Mouse (Mus musculus) midbrain, embryonic 14.5 days (tissue): ENCODE results near the gene Olfr73. TPM values are rescaled to one million over a fixed set of nuclear protein-coding genes. Genes with fewer than 3 reads are reported as not detected.
"Not testable (repeated sequence)": the region's sequence is repeated elsewhere in the genome, so short reads cannot be mapped to it uniquely, and the experiment has no call there.

ENCODE experiments used
- ATAC-seq: fragments of 200-750 bp; cut with Nextera tagmentation; 2 replicates; pipeline ENCODE4 v1.8.0; 2017; ENCODE audit warnings: moderate number of reproducible peaks, moderate library complexity; ENCODE audit not compliant: low FRiP score, low TSS enrichment
- DNase-seq: peaks from one replicate; pipeline ENCODE4 v3.0.0-alpha.2; 2015
- H3K27ac ChIP-seq: fragments of 300-500 bp; sonication (generic); replicated peaks from 2 replicates; pipeline ENCODE4 v1.5.1; 2014; ENCODE audit warnings: mild to moderate bottlenecking, low read depth, low read length, moderate library complexity
- H3K27me3 ChIP-seq: fragments of 300-500 bp; sonication (generic); 2 replicates; pipeline ENCODE4 v1.6.1; 2014; ENCODE audit warnings: low read length, control low read depth, mixed read lengths; ENCODE audit not compliant: control insufficient read depth, insufficient read depth
- H3K36me3 ChIP-seq: fragments of 300-500 bp; sonication (generic); 2 replicates; pipeline ENCODE4 v1.6.1; 2014; ENCODE audit warnings: low read length, control low read depth; ENCODE audit not compliant: control insufficient read depth, insufficient read depth
- H3K4me1 ChIP-seq: fragments of 300-500 bp; sonication (generic); 2 replicates; pipeline ENCODE4 v1.6.1; 2014; ENCODE audit warnings: mild to moderate bottlenecking, antibody characterized with exemption, low read length, control low read depth; ENCODE audit not compliant: control insufficient read depth, insufficient read depth
- H3K4me2 ChIP-seq: fragments of 300-500 bp; sonication (generic); 2 replicates; pipeline ENCODE4 v1.6.1; 2014; ENCODE audit warnings: mild to moderate bottlenecking, low read length, moderate library complexity
- H3K4me3 ChIP-seq: fragments of 300-500 bp; sonication (generic); replicated peaks from 2 replicates; pipeline ENCODE4 v1.5.1; 2014; ENCODE audit warnings: low read depth, low read length
- H3K9ac ChIP-seq: fragments of 300-500 bp; sonication (generic); replicated peaks from 2 replicates; pipeline ENCODE4 v1.6.1; 2014; ENCODE audit warnings: mild to moderate bottlenecking, low read length, moderate library complexity
- H3K9me3 ChIP-seq: fragments of 300-500 bp; sonication (generic); 2 replicates; pipeline ENCODE4 v1.6.1; 2016; ENCODE audit warnings: low read length, control low read depth, mixed read lengths; ENCODE audit not compliant: control insufficient read depth
- WGBS: fragments of 180-500 bp; shearing (Covaris S2); extraction: QIAGEN DNeasy Blood & Tissue Kit; methylation state at CpG from one replicate; pipeline ENCODE4 v1.1.7; 2014; 5-methylcytosine and 5-hydroxymethylcytosine counted together
- polyA plus RNA-seq: library from polyadenylated mRNA; unstranded; fragments of >200 nt; fragmentation: Nextera tagmentation; extraction: Ambion mirVana; gene quantifications from 2 replicates; pipeline ENCODE4 v1.2.1, GENCODE M21; 2014

Olfr73 gene
- not detected in 2 replicates for polyA plus RNA-seq

DNA sequence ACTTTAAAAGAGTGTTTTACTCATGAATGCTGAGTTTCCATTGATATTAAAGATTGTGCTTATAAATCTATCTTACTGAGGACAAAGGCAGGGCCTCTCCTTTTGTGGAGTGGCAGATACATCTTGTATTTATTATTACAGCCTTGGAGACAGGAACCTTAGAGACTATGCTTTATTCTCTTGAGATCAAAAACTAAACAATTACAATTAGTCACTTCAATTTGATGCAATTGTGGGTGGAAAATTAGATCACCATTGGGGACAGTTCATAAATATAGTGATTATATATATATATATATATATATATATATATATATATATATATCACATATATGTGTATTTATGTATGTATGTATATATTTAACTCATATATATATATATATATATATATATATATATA, at the start of gene Olfr73:
Gene Olfr73 (minus strand): TSS at position 101 of the 400 bp plus-strand sequence.
- H3K27ac ChIP-seq: no peak within 1 kb of the TSS
- no peak for ATAC-seq
- DNase-seq: no peak
- H3K4me3 ChIP-seq: no peak within 1 kb of the TSS
- no peaks in the 10 kb centered on the region for H3K9me3 ChIP-seq
- H3K27me3 ChIP-seq: no peaks in the 10 kb centered on the region
- H3K36me3 ChIP-seq: no peaks in the 10 kb centered on the region
- no peak within 1 kb of the TSS for H3K9ac ChIP-seq
- H3K4me2 ChIP-seq: no peak within 1 kb of the TSS
- H3K4me1 ChIP-seq: no peaks in the 10 kb centered on the region

DNA sequence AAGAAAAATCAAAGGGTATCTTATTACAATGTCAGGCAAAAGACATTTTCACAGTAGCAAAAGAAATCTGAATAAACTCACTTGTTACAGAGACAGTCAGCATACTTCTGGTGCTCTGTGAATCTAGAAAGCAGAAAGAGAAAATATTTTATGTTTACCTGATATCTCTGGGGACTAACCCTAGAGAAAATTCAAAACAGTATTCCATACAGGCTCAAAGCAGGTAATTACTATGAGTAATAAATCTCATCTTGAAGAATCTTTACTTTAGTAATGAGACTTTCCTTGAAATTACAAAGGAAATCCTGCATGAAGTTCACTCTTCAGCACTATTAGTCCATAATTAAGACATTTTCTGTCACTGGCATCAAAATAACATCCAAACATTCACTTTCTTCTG, 34.2 kb upstream of the Olfr73 start, which contains the start of gene Olfr1163:
Gene Olfr1163 (minus strand): TSS at position 101 of the 400 bp plus-strand sequence.
- no peak for ATAC-seq
- Histone ChIP-seq H3K27me3 (no peaks in the 10 kb centered on the region), H3K9ac (no peak within 1 kb of the TSS), H3K27ac (no peak within 1 kb of the TSS), H3K9me3 (no peaks in the 10 kb centered on the region), H3K4me3 (no peak within 1 kb of the TSS), H3K4me1 (no peaks in the 10 kb centered on the region), H3K36me3 (no peaks in the 10 kb centered on the region), H3K4me2 (no peak within 1 kb of the TSS)
- no peak for DNase-seq

GRCm38 (mm10) chr2:88063587-88063986, 26.1 kb upstream of the Olfr73 start:
- Histone ChIP-seq H3K4me2 (no peak overlapping the region), H3K27ac (no peak overlapping the region), H3K9me3 (no peaks in the 10 kb centered on the region), H3K4me3 (no peak overlapping the region), H3K9ac (no peak overlapping the region), H3K27me3 (no peaks in the 10 kb centered on the region), H3K36me3 (no peaks in the 10 kb centered on the region), H3K4me1 (no peaks in the 10 kb centered on the region)
- DNase-seq: no peak
- no peak for ATAC-seq
- 90% methylated on average over 2 of the region's 2 CpGs for WGBS

DNA sequence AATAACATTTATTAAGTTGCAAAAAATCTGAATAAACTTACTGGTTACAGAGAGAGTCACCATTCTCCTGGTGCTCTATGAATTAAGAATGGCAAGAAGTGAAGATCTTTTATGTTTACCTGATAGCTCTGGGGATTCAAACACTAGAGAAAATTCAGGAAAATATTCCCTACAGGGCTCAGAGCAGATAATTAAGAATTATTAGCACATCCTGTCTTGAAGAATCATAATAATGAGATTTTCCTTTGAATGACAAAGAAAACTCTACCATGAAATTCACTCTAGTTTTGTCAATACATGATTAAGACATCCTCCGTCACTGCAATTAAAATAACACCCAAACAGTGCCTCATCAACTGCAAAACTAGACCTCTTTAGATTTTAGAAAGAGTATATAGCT, 13.5 kb upstream of the Olfr73 start, which contains the start of gene Olfr1162:
Gene Olfr1162 (minus strand): TSS at position 101 of the 400 bp plus-strand sequence.
- no peak for ATAC-seq
- DNase-seq: no peak
- Histone ChIP-seq H3K4me1 (no peaks in the 10 kb centered on the region), H3K36me3 (no peaks in the 10 kb centered on the region), H3K4me3 (no peak within 1 kb of the TSS), H3K9me3 (no peaks in the 10 kb centered on the region), H3K27me3 (no peaks in the 10 kb centered on the region), H3K27ac (no peak within 1 kb of the TSS), H3K4me2 (no peak within 1 kb of the TSS), H3K9ac (no peak within 1 kb of the TSS)
- 91% methylated on average over 1 of the region's 1 CpGs for WGBS

DNA sequence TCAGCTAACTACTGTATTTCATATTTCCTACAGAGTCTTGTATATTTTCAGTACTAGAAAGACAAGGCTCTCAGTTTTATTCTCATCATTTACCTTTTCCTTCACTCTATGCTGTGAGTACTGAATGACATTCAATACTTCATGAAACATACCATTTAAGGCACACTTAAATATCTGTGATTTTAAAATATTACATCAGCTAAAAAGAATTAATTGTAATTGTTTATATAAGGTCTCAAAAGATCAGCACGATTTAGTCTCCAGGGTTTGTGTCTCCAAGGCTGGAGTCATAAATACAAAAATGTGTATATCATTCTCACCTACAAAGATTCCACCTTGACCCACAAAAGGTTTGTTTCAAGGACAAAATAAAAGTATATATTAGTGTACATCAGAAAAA, 15.0 kb downstream of the Olfr73 start, which contains the start of gene Olfr1161:
Gene Olfr1161 (plus strand): TSS at position 301 of the 400 bp plus-strand sequence.
- H3K27ac ChIP-seq, H3K4me2 ChIP-seq, H3K9me3 ChIP-seq, DNase-seq, H3K9ac ChIP-seq, H3K4me1 ChIP-seq, ATAC-seq, H3K4me3 ChIP-seq, H3K27me3 ChIP-seq, H3K36me3 ChIP-seq: not testable (repeated sequence)
- 90% methylated on average over 1 of the region's 1 CpGs for WGBS

GRCm38 (mm10) chr2:88007515-88008318, 29.8 kb downstream of the Olfr73 start, which contains the start of gene Olfr1160:
TSS of gene Olfr1160 (minus strand) at chr2:88008268.
- Histone ChIP-seq H3K9me3 (no peaks in the 10 kb centered on the region), H3K27ac (no peak within 1 kb of the TSS), H3K27me3 (no peaks in the 10 kb centered on the region), H3K4me3 (no peak within 1 kb of the TSS), H3K9ac (no peak within 1 kb of the TSS), H3K4me2 (no peak within 1 kb of the TSS), H3K4me1 (no peaks in the 10 kb centered on the region), H3K36me3 (no peaks in the 10 kb centered on the region)
- ATAC-seq: no peak
- no peak for DNase-seq

DNA sequence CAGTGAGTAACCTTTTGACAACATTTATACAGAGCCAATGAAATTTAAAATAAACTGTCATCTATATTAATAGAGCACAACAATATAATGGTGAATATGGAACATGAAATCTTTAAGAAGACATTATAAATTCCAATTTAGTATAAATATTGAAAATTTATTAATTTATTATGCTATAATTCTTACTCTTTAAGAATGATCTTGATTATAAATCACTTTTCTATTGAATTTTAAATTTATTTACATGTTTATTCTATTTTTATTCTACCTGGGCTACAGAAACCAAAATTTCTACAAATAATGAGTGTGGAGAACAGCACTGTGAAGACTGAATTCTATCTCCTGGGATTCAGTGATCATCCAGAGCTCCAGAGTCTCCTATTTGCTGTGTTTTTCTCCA, 47.7 kb downstream of the Olfr73 start, which contains the start of gene Olfr1158:
Gene Olfr1158 (plus strand): TSS at position 301 of the 400 bp plus-strand sequence.
- H3K4me2 ChIP-seq: no peak within 1 kb of the TSS

More for the DNA sequence above, 47.7 kb downstream of the Olfr73 start, which contains the start of gene Olfr1158:
- DNase-seq (no peak), ATAC-seq (no peak)
- Histone ChIP-seq H3K9me3 (no peaks in the 10 kb centered on the region), H3K36me3 (no peaks in the 10 kb centered on the region), H3K27me3 (no peaks in the 10 kb centered on the region), H3K27ac (no peak within 1 kb of the TSS), H3K4me1 (no peaks in the 10 kb centered on the region), H3K4me3 (no peak within 1 kb of the TSS), H3K9ac (no peak within 1 kb of the TSS)
